Mouse (Mus musculus): ENCODE data around the gene Zfp786.
"Not testable (repeated sequence)": the region's sequence is repeated elsewhere in the genome, so short reads cannot be mapped to it uniquely, and the experiment has no call there.

GRCm38 (mm10) chr6:47771113-47771512 lies 59.6 kb downstream of the Zfp786 start:
- not testable (repeated sequence) for TF ChIP-seq POLR2A (IDR thresholded peaks at IDR 0.05; ENCODE audit: borderline replicate concordance, extremely low read depth, low read depth, low read length); CTCF (IDR thresholded peaks at IDR 0.05; ENCODE audit: insufficient read depth, low read length)
